Mouse (Mus musculus): ENCODE results near the gene Gapdhs. TPM values are rescaled to one million over a fixed set of nuclear protein-coding genes. Genes with fewer than 3 reads are reported as not detected.
"Not testable (repeated sequence)": the region's sequence is repeated elsewhere in the genome, so short reads cannot be mapped to it uniquely, and the experiment has no call there.

The Gapdhs gene
- polyA plus RNA-seq, 1 experiment = 22.6 TPM

- no peak for DNase-seq (ENCODE audit: low read depth)
Observed at GRCm38 (mm10) chr7:30744022-30744598, 629 bp upstream of the Gapdhs start.

GRCm38 (mm10) chr7:30742570-30742969 is 911 bp downstream of the Gapdhs start:
- DNase-seq (ENCODE audit: low read depth) = not testable (repeated sequence)

DNA sequence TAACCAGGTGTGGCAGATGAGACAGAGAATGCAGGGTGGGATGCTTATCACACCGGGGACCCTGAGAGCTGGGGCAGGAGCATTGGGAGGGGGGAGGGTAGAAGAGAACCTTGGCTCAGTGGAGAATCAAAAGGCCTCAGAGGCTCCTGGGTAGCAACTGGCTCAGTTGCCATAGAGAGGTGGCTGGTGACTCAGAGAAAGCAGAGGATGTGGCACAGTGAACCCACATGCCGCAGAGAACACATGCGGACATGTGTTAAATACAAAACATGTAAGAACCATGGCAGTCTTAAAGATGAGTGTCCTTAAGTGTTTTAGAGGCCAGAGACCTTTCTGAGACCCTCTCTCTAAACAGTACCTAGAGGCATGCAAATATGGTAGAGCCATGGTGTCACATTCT is 7.3 kb downstream of the Gapdhs start:
- DNase-seq (ENCODE audit: low read depth) = no peak

GRCm38 (mm10) chr7:30730064-30730722 is 13.3 kb downstream of the Gapdhs start:
- DNase-seq (ENCODE audit: low read depth) = not testable (repeated sequence)

DNA sequence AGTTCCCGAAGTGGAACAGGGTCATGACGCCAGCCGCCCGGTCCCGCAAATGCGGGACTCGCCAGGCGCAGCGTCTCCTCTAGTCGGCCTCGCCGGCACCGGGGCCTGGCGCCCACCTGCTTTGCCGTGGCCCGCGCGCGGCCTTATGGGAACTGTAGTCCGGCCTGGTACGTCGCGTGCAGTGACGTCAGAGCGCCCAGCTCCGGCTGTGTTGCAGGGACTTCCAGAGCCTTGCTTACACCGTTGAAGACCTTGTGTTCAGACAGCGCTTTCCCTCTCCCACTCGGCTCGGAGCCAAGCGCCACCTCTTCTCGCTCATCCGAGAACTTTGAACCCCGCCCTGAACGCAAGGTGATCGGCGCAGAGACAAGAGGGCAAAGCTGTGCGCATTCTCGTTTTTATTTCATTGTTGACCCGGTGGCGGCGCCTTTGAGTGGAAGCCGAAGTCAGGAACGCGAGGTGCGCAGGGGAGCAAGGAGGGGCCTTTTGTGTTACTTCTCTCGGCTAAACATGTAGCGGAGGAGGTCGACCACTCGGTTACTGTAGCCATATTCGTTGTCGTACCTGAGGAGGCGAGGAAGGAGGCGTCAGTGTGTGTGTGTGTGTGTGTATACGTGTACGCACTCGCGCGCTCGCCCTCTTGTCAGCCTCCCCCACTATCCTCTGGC is 14.0 kb downstream of the Gapdhs start, which contains the start of gene Tmem147:
TSS of gene Tmem147 (minus strand) at position 145 of the 668 bp plus-strand sequence.
- DNase-seq (ENCODE audit: low read depth) = peak; percentile 94

- DNase-seq (ENCODE audit: low read depth) = no peak
Observed at GRCm38 (mm10) chr7:30728739-30729395, 14.6 kb downstream of the Gapdhs start.

- no peak for DNase-seq (ENCODE audit: low read depth)
Observed at GRCm38 (mm10) chr7:30728214-30728613, 15.3 kb downstream of the Gapdhs start.

DNA sequence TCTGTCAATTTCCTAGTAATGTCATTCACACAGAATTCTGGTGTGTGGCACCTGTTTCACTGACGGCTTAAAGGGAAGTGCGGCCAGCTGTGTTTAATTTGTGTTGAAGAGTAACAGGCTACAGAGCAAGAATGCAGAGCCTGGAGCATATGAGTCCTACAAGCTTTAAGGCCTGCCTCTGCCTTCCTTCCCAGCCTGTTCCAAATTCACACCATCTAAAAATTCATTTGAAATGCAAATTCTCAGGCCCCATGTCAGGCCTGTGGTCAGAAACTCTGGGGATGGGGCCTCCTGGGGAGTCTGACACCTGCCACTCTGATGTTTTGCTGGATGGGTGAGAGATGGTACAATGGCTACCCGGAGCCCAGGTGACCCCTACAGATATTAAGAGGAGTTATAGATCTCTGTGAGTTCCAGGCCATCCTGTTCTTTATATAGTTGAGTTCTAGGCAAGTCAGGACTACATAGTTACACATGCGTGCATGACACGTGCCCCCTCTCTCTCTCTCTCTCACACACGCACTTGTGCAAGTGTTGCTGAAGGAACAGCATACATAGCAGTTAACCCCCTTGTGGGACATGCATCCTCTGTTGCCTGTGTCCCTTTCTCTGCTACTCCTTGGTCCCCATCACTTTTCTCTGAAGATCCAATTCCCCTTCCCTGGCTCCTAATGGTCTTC is 20.1 kb downstream of the Gapdhs start:
- no peak for DNase-seq (ENCODE audit: low read depth)

DNA sequence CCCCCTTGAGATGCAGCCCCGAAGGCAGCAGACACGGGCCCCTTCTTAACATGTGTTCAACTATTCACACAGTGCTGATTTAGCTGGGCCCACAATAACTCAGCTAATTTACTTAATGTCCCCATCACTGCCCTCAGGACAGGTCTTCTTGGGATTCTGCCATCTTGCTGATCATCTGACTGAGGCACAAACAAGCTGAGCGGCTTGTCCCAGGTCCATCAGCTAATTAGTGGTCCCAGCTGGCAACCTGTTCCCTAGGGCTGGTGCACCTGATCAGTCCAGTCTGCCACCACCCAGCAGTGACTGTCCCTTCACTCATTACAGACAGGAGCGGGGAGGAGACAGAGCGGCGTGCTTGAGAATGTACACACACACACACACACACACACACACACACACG is 22.2 kb downstream of the Gapdhs start:
- DNase-seq (ENCODE audit: low read depth) = no peak

- no peak for DNase-seq (ENCODE audit: low read depth)
Observed at GRCm38 (mm10) chr7:30719669-30720068, 23.8 kb downstream of the Gapdhs start.

DNA sequence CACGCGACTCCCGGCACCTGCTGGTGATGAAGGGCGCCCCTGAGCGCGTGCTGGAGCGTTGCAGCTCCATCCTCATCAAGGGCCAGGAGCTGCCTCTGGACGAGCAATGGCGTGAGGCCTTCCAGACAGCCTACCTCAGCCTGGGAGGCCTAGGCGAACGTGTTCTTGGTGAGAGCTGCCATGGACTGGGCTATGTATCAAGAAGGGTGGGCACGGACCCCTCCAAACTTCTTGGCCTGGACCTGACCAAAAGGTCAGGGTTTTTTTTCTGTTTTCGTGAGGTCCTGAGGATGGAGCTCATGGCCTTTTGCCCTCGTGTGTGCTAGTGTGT is 25.8 kb downstream of the Gapdhs start:
- no peak for DNase-seq (ENCODE audit: low read depth)

DNA sequence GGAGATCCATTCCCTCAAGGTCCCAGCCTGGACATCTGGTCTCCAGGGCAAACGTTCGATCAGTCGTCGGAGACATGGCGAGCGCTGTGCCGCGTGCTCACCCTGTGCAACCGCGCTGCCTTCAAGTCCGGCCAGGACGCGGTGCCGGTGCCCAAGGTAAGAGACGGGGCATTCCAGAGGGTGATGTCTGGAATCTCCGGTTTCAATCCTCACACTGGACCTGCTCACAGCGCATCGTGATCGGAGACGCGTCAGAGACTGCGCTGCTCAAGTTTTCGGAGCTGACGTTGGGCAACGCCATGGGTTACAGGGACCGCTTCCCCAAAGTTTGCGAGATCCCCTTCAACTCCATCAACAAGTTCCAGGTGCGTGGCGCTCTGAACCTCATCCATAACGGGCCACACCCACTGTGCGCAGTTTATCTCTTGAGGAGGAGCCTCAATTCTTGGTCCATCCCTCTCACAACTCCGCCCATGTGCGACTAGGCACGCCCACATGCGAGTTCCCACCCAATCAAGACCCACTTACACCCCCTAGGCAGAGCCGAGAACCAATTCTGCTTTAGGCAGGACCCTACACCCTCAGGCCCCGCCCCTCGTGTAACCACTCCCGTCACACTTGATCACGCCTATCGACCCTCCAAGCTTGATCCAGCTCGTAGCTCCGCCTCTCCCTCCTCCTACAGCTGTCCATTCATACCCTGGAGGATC is 26.3 kb downstream of the Gapdhs start:
- no peak for DNase-seq (ENCODE audit: low read depth)

- DNase-seq (ENCODE audit: low read depth) = no peak
Observed at GRCm38 (mm10) chr7:30711942-30712341, 31.5 kb downstream of the Gapdhs start, which contains the start of gene Atp4a. Atp4a (plus strand) TSS chr7:30712209.

- DNase-seq (ENCODE audit: low read depth) = no peak
Observed at GRCm38 (mm10) chr7:30707441-30707840, 36.0 kb downstream of the Gapdhs start.

GRCm38 (mm10) chr7:30706214-30706882 is 37.1 kb downstream of the Gapdhs start:
- DNase-seq (ENCODE audit: low read depth) = no peak

- DNase-seq (ENCODE audit: low read depth) = no peak
Observed at GRCm38 (mm10) chr7:30698589-30698988, 44.9 kb downstream of the Gapdhs start, which contains the start of gene 2200002J24Rik. 2200002J24Rik (plus strand) TSS chr7:30698926.

DNA sequence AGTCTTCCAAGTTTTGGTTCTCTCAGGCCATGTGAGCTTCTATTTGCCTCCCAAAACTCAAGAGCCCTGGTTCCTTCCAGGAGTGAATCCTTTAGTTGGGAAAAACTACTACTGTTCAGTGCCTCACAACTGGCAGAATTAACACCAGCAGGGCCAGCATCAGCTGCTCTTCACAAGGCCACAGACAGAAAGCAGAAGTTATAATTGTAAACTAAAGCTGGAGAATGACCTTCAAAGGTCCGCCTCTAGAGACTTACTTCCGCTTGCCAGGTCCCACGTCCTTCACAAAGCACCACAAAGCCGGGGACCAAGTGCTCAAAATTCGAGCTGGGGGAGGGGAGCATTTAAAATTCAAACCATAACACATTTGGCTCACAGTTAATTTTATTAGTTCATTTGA is 45.4 kb downstream of the Gapdhs start:
- no peak for DNase-seq (ENCODE audit: low read depth)

DNA sequence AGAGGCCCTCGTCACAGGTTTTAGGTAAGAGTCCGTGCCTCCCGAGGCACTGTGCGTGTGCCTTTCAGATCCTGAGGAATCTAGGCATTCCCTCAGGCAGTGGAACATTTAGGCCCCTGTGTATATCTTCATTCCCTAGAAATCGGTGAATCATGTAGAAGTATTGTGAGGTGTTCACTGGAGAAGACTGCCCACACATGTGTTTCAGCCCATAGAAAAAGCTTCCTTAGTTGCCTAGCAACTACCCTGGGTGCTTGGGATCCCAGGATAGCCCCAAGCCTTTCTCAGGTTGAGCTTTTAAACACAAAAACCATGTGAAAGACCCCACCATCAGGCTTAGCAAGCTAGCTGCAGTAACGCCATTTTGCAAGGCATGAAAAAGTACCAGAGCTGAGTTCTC is 55.2 kb downstream of the Gapdhs start:
- no peak for DNase-seq (ENCODE audit: low read depth)

DNA sequence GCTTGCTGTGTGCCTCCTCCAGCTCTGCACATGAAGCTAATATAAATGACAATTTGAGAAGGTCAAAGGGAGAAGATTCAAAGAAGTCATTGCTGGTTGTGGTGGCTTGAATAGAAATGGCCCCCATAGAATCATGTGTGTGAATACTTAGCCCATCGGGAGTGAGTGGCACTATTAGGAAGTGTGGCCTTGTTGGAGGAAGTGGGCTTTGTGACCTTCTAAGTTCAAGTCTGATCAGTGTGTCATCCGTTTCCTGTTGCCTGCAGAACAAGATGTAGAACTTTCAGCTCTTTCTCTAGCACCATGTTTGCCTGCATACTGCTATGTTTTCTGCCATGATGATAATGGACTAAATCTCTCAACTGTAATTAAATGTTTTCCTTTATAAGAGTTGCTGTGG is 60.1 kb downstream of the Gapdhs start:
- no peak for DNase-seq (ENCODE audit: low read depth)

GRCm38 (mm10) chr7:30681897-30682296 is 61.6 kb downstream of the Gapdhs start:
- DNase-seq (ENCODE audit: low read depth) = no peak
